Mouse (Mus musculus) neural tube, embryonic 11.5 days (tissue): Measurements from ENCODE around the gene Atg13. TPM values are rescaled to one million over a fixed set of nuclear protein-coding genes. Genes with fewer than 3 reads are reported as not detected.

Experiments
- ATAC-seq: fragments of 200-750 bp; cut with Nextera tagmentation; 2 replicates; pipeline ENCODE4 v1.8.0; 2017; ENCODE audit warnings: moderate number of reproducible peaks, mild to moderate bottlenecking, moderate TSS enrichment, moderate library complexity; ENCODE audit not compliant: insufficient read depth, low FRiP score, low TSS enrichment
- DNase-seq: peaks from one replicate; pipeline ENCODE4 v3.0.0-alpha.2; 2015; ENCODE audit warnings: low spot score
- H3K27ac ChIP-seq: fragments of 300-500 bp; sonication (generic); 2 replicates; pipeline ENCODE4 v1.5.1; 2014; ENCODE audit warnings: low read depth, mild to moderate bottlenecking, low read length
- H3K27me3 ChIP-seq: fragments of 300-500 bp; sonication (generic); 2 replicates; pipeline ENCODE4 v1.6.1; 2014; ENCODE audit warnings: mild to moderate bottlenecking, low read length, mixed read lengths; ENCODE audit not compliant: control insufficient read depth, insufficient read depth
- H3K36me3 ChIP-seq: fragments of 300-500 bp; sonication (generic); 2 replicates; pipeline ENCODE4 v1.6.1; 2014; ENCODE audit warnings: mild to moderate bottlenecking, low read length, moderate library complexity, mixed read lengths; ENCODE audit not compliant: control insufficient read depth, insufficient read depth
- H3K4me1 ChIP-seq: fragments of 300-500 bp; sonication (generic); 2 replicates; pipeline ENCODE4 v1.6.1; 2014; ENCODE audit warnings: low read length, mixed read lengths; ENCODE audit not compliant: control insufficient read depth, insufficient read depth
- H3K4me2 ChIP-seq: fragments of 300-500 bp; sonication (generic); 2 replicates; pipeline ENCODE4 v1.6.1; 2014; ENCODE audit warnings: low read depth, mild to moderate bottlenecking, moderate library complexity
- H3K4me3 ChIP-seq: fragments of 300-500 bp; sonication (generic); 2 replicates; pipeline ENCODE4 v1.5.1; 2014; ENCODE audit warnings: low read depth, low read length
- H3K9ac ChIP-seq: fragments of 300-500 bp; sonication (generic); 2 replicates; pipeline ENCODE4 v1.6.1; 2014; ENCODE audit warnings: mild to moderate bottlenecking, low read length
- H3K9me3 ChIP-seq: fragments of 300-500 bp; sonication (generic); 2 replicates; pipeline ENCODE4 v1.6.1; 2016; ENCODE audit warnings: low read length; ENCODE audit not compliant: control insufficient read depth
- WGBS: fragments of 180-500 bp; shearing (Covaris S2); extraction: QIAGEN DNeasy Blood & Tissue Kit; methylation state at CpG from one replicate; pipeline ENCODE4 v1.1.7; 2014; 5-methylcytosine and 5-hydroxymethylcytosine counted together
- polyA plus RNA-seq: library from polyadenylated mRNA; unstranded; fragments of >200 nt; fragmentation: Nextera tagmentation; extraction: Ambion mirVana; gene quantifications from 2 replicates; pipeline ENCODE4 v1.2.1, GENCODE M21; 2014

Gene Atg13
- polyA plus RNA-seq, 1 experiment from 2014 or later = 37.9 TPM

DNA sequence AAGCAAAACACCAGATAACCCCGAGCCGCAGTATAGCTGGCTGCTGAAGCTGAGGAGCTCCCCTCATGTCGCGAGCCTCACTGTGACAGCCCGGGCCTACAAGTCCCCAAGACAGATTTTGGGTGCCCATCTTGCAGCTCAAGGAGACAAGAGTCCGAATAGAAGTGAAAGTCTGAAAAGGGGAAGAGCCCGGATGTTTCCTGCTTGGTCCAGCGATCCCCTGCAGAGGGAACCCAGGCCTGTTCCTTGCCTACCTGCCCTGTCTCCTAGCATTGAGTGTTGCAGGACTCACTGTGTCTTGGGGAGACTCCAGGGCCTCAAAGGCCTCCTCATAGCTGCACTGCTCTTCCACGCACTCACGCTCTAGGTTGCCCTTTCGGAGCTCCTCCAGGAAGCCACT, 74.9 kb downstream of the Atg13 start:
- no peak for DNase-seq
- no peak for ATAC-seq
- H3K9me3 ChIP-seq = no peaks in the 10 kb centered on the region
- no peak overlapping the region for H3K27ac ChIP-seq
- H3K4me2 ChIP-seq = no peak overlapping the region
- H3K27me3 ChIP-seq = no peaks in the 10 kb centered on the region
- H3K4me3 ChIP-seq = no peak overlapping the region
- H3K36me3 ChIP-seq = no peaks in the 10 kb centered on the region
- H3K9ac ChIP-seq = no peak overlapping the region
- 87% methylated on average over 11 of the region's 11 CpGs for WGBS
- H3K4me1 ChIP-seq = no peaks in the 10 kb centered on the region

GRCm38 (mm10) chr2:91634841-91635240, 75.5 kb downstream of the Atg13 start:
- DNase-seq (no peak), ATAC-seq (no peak)
- H3K4me3 ChIP-seq = no peak overlapping the region
- 87% methylated on average over 9 of the region's 9 CpGs for WGBS
- no peaks in the 10 kb centered on the region for H3K36me3 ChIP-seq
- H3K4me1 ChIP-seq = no peaks in the 10 kb centered on the region
- H3K27me3 ChIP-seq = no peaks in the 10 kb centered on the region
- no peak overlapping the region for H3K4me2 ChIP-seq
- no peak overlapping the region for H3K9ac ChIP-seq
- no peaks in the 10 kb centered on the region for H3K9me3 ChIP-seq
- no peak overlapping the region for H3K27ac ChIP-seq

- no peak for DNase-seq
- no peak overlapping the region for H3K9ac ChIP-seq
Observed at GRCm38 (mm10) chr2:91633334-91633977, 76.9 kb downstream of the Atg13 start.

DNA sequence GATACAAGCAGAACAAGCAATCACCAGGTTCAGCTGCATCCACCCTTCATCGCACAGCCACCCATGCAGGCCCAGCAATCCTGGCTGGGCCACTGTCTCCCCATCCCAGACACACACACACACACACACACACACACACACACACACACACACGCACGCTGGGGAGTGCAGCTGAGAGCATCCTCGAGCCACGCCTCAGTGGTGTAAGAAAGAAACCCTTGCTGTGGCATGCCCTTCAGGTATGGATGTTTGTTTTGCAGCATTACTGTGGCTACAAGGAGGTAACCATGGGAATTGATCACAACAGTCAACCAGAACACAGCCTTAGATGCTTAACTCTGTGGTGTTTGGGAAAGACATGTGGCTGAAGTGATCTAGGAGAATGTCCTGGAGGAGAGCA, 78.1 kb downstream of the Atg13 start:
- H3K27ac ChIP-seq = no peak overlapping the region
- ATAC-seq (no peak), DNase-seq (no peak)
- H3K27me3 ChIP-seq = no peaks in the 10 kb centered on the region
- no peak overlapping the region for H3K9ac ChIP-seq
- 90% methylated on average over 5 of the region's 5 CpGs for WGBS
- no peaks in the 10 kb centered on the region for H3K9me3 ChIP-seq
- no peak overlapping the region for H3K4me3 ChIP-seq
- no peaks in the 10 kb centered on the region for H3K36me3 ChIP-seq
- H3K4me1 ChIP-seq = no peaks in the 10 kb centered on the region
- no peak overlapping the region for H3K4me2 ChIP-seq

More at GRCm38 (mm10) chr2:91633334-91633977, 76.9 kb downstream of the Atg13 start:
- WGBS = 84% methylated on average over 12 of the region's 12 CpGs
- Histone ChIP-seq H3K4me2 (no peak overlapping the region), H3K4me1 (no peaks in the 10 kb centered on the region), H3K4me3 (no peak overlapping the region), H3K9me3 (no peaks in the 10 kb centered on the region), H3K27ac (no peak overlapping the region), H3K36me3 (no peaks in the 10 kb centered on the region), H3K27me3 (no peaks in the 10 kb centered on the region)
- ATAC-seq = no peak

GRCm38 (mm10) chr2:91631826-91632225, 78.5 kb downstream of the Atg13 start:
- Histone ChIP-seq H3K27me3 (no peaks in the 10 kb centered on the region), H3K4me1 (no peaks in the 10 kb centered on the region), H3K9me3 (no peaks in the 10 kb centered on the region), H3K9ac (no peak overlapping the region), H3K4me3 (no peak overlapping the region), H3K4me2 (no peak overlapping the region), H3K36me3 (no peaks in the 10 kb centered on the region), H3K27ac (no peak overlapping the region)
- 87% methylated on average over 5 of the region's 5 CpGs for WGBS
- ATAC-seq (no peak), DNase-seq (no peak)

DNA sequence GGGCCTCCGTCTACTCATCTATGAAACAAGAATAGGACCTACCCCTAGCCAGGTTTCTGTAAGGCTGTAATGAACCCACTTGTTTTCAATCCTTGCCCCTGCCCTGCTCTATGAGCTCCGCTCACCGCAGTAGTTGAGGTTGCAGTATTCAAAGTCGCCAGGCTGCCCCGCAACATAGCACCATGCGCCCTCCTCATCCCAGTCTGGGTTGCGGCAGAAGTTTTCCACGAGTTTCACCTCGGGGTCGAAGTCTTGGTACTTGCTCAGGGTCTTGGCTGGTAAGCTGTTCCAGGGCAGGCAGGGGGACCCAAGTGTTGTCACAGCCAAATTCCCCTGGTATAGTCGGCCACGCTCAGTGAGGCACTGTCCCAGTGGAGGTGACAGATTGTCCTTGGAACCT, 80.0 kb downstream of the Atg13 start:
- no peak for ATAC-seq
- no peak for DNase-seq
- no peaks in the 10 kb centered on the region for H3K36me3 ChIP-seq

GRCm38 (mm10) chr2:91629682-91630081, 80.7 kb downstream of the Atg13 start:
- no peaks in the 10 kb centered on the region for H3K4me1 ChIP-seq
- no peak for DNase-seq
- H3K27ac ChIP-seq = no peak overlapping the region
- WGBS = 86% methylated on average over 18 of the region's 18 CpGs
- ATAC-seq = no peak
- no peak overlapping the region for H3K9ac ChIP-seq
- no peaks in the 10 kb centered on the region for H3K27me3 ChIP-seq
- H3K36me3 ChIP-seq = no peaks in the 10 kb centered on the region
- no peaks in the 10 kb centered on the region for H3K9me3 ChIP-seq
- no peak overlapping the region for H3K4me3 ChIP-seq
- H3K4me2 ChIP-seq = no peak overlapping the region

More for the DNA sequence above, 80.0 kb downstream of the Atg13 start:
- H3K4me1 ChIP-seq = no peaks in the 10 kb centered on the region
- no peak overlapping the region for H3K27ac ChIP-seq
- no peaks in the 10 kb centered on the region for H3K27me3 ChIP-seq
- no peak overlapping the region for H3K4me2 ChIP-seq
- H3K9me3 ChIP-seq = no peaks in the 10 kb centered on the region
- no peak overlapping the region for H3K4me3 ChIP-seq
- WGBS = 94% methylated on average over 12 of the region's 12 CpGs
- H3K9ac ChIP-seq = no peak overlapping the region

GRCm38 (mm10) chr2:91628171-91628570, 82.2 kb downstream of the Atg13 start:
- Histone ChIP-seq H3K4me3 (no peak overlapping the region), H3K36me3 (no peaks in the 10 kb centered on the region), H3K4me2 (no peak overlapping the region), H3K4me1 (no peaks in the 10 kb centered on the region), H3K9me3 (no peaks in the 10 kb centered on the region), H3K27ac (no peak overlapping the region), H3K9ac (no peak overlapping the region), H3K27me3 (no peaks in the 10 kb centered on the region)
- DNase-seq = no peak
- ATAC-seq = no peak
- 88% methylated on average over 8 of the region's 8 CpGs for WGBS

- no peaks in the 10 kb centered on the region for H3K27me3 ChIP-seq
- H3K27ac ChIP-seq = no peak overlapping the region
- H3K4me3 ChIP-seq = no peak overlapping the region
- H3K9me3 ChIP-seq = no peaks in the 10 kb centered on the region
- DNase-seq = no peak
- no peaks in the 10 kb centered on the region for H3K4me1 ChIP-seq
- ATAC-seq = no peak
- no peak overlapping the region for H3K9ac ChIP-seq
- no peak overlapping the region for H3K4me2 ChIP-seq
- no peaks in the 10 kb centered on the region for H3K36me3 ChIP-seq
- 76% methylated on average over 5 of the region's 5 CpGs for WGBS
Observed at GRCm38 (mm10) chr2:91627486-91627885, 82.9 kb downstream of the Atg13 start.
